Mouse (Mus musculus) liver, postnatal 0 days (tissue): Measurements from ENCODE around the gene Dnah11.

Experiments
- CTCF ChIP-seq: sonication (generic); IDR thresholded peaks from 2 replicates; pipeline ENCODE4 v1.5.1; 2016; ENCODE audit warnings: antibody characterized with exemption, low read depth
- EP300 ChIP-seq: IDR thresholded peaks from 2 replicates; pipeline ENCODE4 v1.6.1; 2016; ENCODE audit warnings: antibody characterized with exemption, low read depth, mild to moderate bottlenecking

- TF ChIP-seq EP300 (no peak), CTCF (no peak)
Measured at GRCm38 (mm10) chr12:117832190-117832589, 366.7 kb downstream of the Dnah11 start.
